Mouse (Mus musculus): ENCODE results near the gene Prss32.
"Not testable (repeated sequence)": the region's sequence is repeated elsewhere in the genome, so short reads cannot be mapped to it uniquely, and the experiment has no call there.

Prss32 gene

DNA sequence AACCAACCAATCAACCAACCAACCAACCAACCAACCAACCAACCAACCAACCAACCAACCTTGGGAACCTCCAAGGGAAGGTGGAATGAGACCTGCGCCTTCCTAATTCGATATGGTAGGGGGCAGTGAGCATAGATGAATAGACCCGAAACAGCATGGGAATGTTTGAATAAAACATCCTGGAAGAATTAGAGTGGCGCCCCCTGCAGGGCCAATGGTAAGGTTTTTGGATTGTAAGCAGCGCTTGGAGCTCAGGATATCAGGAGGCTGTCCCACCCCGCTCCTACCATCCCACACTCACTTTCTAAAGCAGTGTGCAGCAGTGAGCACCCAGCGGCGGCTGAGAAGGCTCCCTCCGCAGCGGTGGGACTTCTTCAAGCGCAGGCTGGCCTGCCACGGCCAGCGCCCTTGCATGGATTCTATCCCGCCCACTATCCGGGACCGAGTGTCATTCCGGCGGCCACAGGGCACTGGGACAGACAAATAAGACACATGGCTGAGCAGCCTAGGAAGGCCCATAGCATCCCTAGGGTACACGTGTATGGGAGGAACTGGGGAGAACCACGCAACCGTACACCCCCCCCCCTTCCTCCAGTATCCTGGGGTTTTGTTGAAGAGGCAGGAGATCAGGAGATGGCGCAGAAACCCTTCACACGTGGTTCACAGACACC, 379 bp upstream of the Prss32 start:
- no peak for DNase-seq

DNA sequence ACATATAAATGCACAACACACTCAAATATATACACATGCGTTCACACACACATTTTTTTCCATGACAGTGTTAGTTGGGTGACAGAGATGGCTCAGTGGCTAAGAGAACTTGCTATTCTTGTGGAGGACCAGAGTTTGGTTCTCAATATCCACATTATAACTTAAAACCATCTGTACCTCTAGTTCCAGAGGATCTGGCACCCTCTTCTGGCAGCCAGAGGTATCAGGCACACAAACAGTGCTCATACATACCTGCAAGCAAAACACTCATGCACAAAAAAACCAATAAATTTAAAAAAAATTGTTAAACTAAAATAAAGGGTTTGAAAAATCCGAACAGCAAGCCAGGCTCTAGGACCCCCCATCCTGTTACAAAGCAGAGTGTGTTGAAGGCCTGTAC, 6.4 kb downstream of the Prss32 start:
- no peak for DNase-seq

DNA sequence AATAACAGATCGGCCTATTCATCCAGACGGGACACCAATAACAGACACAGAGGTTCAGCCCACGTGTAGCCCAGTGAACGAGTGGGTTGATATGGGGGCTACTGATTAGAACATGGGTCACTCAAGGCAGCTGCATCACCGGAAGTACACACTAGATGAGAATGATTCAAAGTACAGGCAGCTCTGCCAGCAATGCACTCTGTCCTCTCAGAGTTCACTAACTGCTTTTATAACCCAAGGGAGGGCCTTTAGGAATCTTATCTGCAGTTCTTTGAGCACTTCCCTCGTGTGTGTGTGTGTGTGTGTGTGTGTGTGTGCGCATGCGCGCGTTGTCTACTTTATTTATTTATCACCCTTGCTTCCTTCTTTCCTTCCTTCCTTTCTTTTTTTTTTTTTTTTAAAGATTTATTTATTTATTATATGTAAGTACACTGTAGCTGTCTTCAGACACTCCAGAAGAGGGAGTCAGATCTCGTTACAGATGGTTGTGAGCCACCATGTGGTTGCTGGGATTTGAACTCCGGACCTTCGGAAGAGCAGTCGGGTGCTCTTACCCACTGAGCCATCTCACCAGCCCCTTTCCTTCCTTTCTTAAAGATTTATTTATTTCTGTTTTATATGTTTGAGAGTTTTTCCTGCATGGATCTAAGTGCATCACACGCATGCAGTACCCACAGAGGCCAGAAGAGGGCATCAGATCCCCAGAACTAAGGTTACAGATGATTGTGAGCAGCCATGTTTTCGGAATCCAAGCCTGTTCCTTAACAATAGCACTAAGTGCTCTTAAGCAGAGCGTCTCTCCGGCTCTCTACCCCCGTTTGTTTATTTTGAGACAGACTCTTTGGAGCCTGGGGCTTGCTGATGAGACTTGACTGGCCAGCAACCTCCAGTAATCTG, 7.4 kb downstream of the Prss32 start:
- peak; percentile 83 for DNase-seq

DNA sequence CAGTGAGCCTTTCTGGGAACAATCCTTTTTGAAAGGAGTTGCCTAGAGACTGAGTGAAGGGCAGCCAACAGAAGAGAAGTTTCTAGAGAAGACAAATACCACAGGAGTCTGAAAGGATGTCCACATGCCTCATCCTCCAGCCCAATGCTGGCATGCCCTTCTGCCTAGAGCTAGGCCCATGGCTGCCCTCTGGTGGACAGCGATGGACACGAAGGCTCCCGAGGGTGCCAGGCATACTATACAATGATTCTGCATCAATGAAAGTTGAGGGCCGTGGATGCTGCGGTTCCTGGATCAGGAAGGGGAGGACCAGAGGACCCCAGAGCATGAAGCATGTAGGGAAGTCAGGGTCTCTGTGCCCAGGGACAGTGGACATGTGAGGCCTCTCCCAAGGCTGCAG, 9.6 kb downstream of the Prss32 start:
- peak; percentile 49 for DNase-seq

DNA sequence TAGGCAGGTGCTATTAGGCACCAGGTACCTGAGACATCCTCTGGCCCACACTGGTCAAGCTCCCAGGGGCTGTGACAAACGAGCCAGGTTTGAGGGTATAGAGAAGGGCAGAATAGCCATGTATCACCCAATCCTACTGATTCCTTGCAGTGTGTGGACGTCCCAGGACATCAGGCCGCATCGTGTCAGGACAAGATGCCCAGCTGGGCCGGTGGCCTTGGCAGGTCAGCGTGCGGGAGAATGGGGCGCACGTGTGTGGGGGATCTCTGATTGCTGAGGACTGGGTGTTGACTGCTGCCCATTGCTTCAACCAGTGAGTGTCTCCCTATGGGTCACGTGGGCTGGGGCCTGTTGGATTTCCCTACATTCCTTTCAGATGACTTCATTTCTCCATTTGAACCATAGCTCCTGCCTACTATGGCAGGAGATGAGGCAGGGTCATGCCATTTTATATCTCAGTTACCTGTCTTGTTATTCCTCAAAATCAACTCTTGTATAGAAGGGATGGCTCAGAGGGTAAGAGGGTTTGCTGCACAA, 10.6 kb downstream of the Prss32 start:
- DNase-seq: no peak

DNA sequence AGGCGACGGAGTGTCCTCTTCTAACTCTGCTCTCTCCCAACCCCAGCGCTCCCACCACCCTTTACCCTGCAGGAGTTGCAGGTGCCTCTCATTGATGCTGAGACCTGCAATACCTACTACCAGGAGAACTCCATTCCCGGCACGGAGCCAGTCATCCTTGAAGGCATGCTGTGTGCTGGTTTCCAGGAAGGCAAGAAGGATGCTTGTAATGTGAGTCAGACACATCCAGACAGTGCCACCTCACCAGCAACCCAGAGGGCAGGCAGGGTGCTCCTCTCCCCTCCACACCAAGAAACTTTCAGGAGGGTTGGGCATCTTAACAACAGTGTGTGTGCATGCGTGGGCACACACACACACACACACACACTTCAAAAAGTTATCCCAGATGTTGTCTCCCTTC, 13.5 kb downstream of the Prss32 start:
- DNase-seq: no peak

DNA sequence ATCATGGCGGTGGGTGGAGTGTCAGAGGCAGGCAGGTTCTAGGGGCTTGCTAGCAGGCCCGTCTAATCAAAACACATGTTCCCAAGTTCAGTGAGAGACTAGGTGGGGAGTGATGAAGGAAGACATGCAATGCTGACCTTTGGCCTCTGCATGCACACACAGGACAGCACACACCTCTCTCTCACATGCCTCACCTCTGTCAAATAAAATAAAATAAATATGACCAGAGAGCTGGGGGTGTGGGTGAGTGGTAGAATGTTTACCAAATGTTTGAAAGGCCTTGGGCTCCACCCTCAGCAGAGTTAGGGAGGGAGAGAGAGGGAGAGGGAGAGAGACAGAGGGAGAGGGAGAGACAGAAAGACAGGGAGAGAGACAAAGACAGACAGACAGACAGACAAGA, 14.3 kb downstream of the Prss32 start:
- no peak for DNase-seq

DNA sequence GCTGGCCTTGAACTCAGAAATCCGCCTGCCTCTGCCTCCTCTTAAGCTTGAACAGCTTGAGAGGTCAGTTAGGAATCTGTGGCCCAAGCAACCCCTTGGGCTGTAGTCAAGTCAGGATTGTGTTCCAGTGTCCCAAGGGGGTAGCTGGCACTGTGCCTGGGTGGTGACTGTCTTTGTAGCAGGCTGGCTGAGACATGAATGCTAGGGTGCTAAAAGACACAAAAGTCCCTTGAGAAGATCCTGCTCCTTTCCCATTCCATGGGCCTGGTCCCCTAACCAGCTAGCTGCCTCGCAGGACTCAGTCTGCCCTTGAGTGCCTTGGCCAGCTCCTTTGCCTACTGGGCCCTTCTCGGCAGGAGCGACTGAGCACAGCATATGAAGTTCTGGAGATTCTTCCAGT, 19.3 kb downstream of the Prss32 start:
- DNase-seq: no peak

DNA sequence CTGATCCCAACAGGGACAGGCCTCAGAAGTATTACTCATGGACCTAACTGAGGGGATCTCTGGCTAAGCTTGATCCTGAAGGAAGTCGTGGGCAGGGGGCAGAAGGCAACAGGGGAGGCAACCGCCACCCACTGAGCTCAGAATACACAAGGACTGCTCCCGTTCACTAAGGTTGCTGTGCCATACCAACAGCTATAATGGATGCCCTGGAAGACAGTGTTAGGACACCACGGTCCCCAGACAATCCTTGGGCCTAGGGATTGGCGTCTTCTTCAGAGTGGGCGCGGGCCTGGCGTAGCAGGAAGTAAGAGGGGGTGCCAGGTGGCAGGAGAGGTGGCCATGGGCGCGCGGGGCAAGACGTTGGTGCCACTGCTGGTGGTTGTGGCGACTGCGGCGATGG, 24.1 kb downstream of the Prss32 start, which contains the start of gene Prss21:
Prss21 (plus strand) TSS at position 301 of the 400 bp plus-strand sequence.
- DNase-seq: no peak

DNA sequence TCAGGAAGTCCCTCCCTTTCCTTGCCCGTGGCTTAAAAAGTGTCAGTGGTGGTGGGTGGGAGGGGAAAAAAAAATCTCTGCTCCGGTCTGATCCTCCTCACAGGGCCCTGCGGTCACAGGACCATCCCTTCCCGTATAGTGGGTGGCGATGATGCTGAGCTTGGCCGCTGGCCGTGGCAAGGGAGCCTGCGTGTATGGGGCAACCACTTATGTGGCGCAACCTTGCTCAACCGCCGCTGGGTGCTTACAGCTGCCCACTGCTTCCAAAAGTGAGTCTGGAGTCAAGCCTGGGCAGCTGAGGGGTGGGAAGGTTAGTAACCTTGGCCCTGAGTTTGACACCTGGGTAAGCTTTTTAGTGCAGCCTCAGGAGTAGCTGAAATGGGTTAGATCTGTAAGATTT, 24.9 kb downstream of the Prss32 start:
- no peak for DNase-seq

DNA sequence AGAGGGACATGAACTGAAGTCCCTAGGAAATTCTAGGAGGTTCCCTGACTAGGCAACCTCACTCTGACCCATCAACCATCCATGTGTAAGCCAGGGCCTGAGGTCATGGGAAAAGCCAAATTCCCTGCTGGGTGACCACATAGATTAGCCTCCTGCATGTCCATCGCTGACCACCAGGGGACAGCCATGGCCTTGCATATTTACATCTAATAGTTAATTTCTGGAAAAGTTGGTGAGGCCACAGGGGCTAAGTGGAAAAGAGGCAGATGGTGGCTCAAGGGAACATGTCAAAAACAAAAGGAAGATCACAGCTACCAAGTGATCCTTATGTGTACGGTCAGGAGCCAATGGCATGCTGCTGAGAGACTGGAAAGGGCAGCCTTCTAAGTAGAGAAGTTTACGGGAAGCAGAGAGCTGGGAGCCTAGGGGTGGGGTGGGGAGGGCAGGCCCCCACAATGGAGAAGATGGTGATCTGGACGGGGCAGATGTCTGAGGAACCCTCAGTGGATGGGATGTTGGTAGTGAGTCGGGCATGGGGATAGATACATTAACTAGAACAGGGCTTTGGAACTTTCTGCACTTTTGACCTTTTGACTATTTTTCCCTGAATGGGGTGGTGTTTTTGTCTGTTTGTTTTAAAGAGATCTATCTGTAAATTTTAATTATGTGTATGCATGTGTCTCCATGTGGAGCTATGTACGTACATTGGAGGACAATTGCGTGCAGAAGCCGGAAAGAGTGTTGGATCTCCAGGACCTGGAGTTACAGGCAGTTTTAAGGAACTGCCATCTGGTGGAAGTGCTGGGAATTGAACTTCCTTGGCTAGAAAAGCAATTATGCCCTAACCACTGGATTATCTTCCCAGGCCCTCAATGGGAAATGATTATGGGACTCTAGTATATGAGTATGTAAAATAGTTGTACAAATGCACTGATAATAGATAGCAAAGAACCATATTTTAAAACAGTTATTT, 30.5 kb downstream of the Prss32 start:
- DNase-seq: peak; percentile 38

DNA sequence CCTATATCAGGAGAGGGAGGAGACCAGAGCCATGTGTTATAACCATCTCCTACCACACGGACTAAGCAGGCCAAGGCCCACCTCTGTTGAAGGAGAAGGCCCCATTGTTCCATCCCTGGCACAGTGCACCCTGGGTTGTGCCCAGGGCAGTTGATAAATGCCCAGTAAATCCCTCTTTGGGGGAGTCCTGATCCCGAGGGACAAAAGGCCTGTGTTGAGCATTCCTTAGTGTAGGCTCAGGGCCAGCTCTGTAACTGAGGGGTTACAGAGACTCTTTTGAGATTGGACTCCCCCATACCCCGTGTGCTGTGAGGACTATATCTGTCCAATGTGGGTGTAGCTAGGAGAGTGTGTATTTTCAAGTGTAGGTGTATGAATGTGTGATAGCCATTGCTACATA, 33.1 kb downstream of the Prss32 start:
- peak; percentile 19 for DNase-seq

DNA sequence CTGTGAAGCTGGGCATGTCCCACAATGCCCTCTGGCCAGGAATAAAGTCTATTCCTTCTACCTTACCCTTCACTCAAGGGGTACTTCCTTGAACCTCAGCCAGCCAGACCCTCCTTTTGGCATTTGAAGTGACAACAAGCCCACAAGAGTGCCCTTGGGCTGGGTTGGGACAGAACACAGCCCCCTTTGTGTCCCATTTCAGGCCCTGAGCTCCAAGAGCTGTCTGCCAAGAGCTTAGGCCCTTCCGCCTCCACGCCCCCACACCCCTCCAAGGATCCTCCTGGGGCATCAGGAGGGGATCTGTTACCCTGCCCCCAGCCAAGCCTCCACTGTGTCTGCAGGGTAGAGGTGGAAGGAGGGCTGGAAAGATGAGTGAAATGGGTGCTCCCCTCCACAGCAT, 33.5 kb downstream of the Prss32 start:
- no peak for DNase-seq

DNA sequence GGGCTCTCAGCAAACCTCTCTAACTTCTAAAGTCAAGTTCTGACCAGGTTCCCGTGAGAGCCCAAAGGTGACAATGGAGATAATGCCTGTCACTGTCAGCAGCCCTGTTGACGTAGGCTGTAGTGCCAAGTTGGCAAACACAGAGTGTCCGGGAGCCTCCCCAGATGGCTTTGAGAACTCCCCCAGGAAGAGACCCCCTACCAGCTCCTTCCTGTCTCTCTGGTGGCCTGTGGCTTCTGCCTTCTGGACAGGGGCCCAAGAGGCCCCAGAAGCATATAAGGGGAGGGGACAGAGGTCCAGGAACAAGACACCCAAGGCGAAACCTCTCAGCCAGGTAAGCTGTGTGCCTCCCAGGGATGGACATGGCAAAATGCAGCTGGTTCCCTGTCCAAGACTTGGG, 36.9 kb downstream of the Prss32 start, which contains the start of the genes Dcpp1 and Dcpp2:
Dcpp1 (plus strand) TSS at position 301 of the 400 bp plus-strand sequence.
Dcpp2 (plus strand) TSS at position 305 of the 400 bp plus-strand sequence.
- not testable (repeated sequence) for DNase-seq
